Mouse (Mus musculus) lung, adult 2 months (tissue): ENCODE measurements around the gene Emd. TPM values are rescaled to one million over a fixed set of nuclear protein-coding genes. Genes with fewer than 3 reads are reported as not detected.

Experiments
- DNase-seq: peaks from one replicate; pipeline ENCODE4 v3.0.0; 2022
- H3K4me1 ChIP-seq: fragments of 200-500 bp; 2 replicates; pipeline ENCODE4 v1.6.1; 2011; ENCODE audit warnings: low read length; ENCODE audit not compliant: control insufficient read depth, insufficient read depth
- H3K4me3 ChIP-seq: fragments of 200-500 bp; replicated peaks from 2 replicates; pipeline ENCODE3; 2011; ENCODE audit warnings: low read depth, mild to moderate bottlenecking, control low read depth, low read length; ENCODE audit errors: extremely low read depth
- CTCF ChIP-seq: fragments of 200-500 bp; IDR thresholded peaks from 2 replicates; pipeline ENCODE4 v1.5.1; 2011; ENCODE audit warnings: mild to moderate bottlenecking, low read length, control low read depth; ENCODE audit not compliant: insufficient read depth
- POLR2A ChIP-seq: fragments of 200-500 bp; IDR thresholded peaks from 2 replicates; pipeline ENCODE4 v1.6.1; 2011; ENCODE audit warnings: low read depth, mild to moderate bottlenecking, control low read depth, low read length, borderline replicate concordance; ENCODE audit errors: extremely low read depth
- WGBS: fragments of 180-500 bp; shearing (Covaris S2); methylation state at CpG from one replicate; pipeline ENCODE4 v1.1.7; 2018; 5-methylcytosine and 5-hydroxymethylcytosine counted together
- polyA plus RNA-seq: library from polyadenylated mRNA; depleted of rRNA; stranded (reverse); fragments of >200 nt; gene quantifications from 2 replicates; pipeline ENCODE4 v1.2.3, GENCODE M21; 2012

Gene Emd
- polyA plus RNA-seq, 1 experiment, result 63.1 TPM

- DNase-seq, result peak; percentile 83
- no peak for TF ChIP-seq CTCF
- TF ChIP-seq POLR2A, result peak; percentile 99
- WGBS, result 26% methylated on average over 42 of the region's 42 CpGs
These were observed 15.8 kb downstream of the Emd start, which contains the start of gene Rpl10 for GRCm38 (mm10) chrX:74270062-74270901. Gene Rpl10, plus strand, starts transcription at chrX:74270812.

GRCm38 (mm10) chrX:74270902-74271551 is 16.5 kb downstream of the Emd start:
- no peaks in the 10 kb centered on the region; the same call in 1 of the 2 replicates for H3K4me1 ChIP-seq
- DNase-seq, result peak; percentile 43
- peak overlapping the region; percentile 82 for H3K4me3 ChIP-seq
- TF ChIP-seq POLR2A (peak; percentile 28; the same call in 1 of the 2 replicates), CTCF (no peak)
- 25% methylated on average over 27 of the region's 27 CpGs for WGBS

More at GRCm38 (mm10) chrX:74270062-74270901, 15.8 kb downstream of the Emd start, which contains the start of gene Rpl10:
- Histone ChIP-seq H3K4me3 (peak within 1 kb of the TSS; percentile 88), H3K4me1 (no peaks in the 10 kb centered on the region; the same call in 1 of the 2 replicates)

GRCm38 (mm10) chrX:74273422-74274322 is 19.2 kb downstream of the Emd start:
- TF ChIP-seq CTCF, result no peak
- no peak for TF ChIP-seq POLR2A

GRCm38 (mm10) chrX:74277916-74278315 is 23.4 kb downstream of the Emd start:
- TF ChIP-seq CTCF (no peak), POLR2A (no peak)
- 66% methylated on average over 8 of the region's 8 CpGs for WGBS

More at GRCm38 (mm10) chrX:74273422-74274322, 19.2 kb downstream of the Emd start:
- 37% methylated on average over 10 of the region's 10 CpGs for WGBS
- DNase-seq, result no peak
- H3K4me3 ChIP-seq, result no peak overlapping the region
- no peaks in the 10 kb centered on the region; the same call in 1 of the 2 replicates for H3K4me1 ChIP-seq

GRCm38 (mm10) chrX:74281041-74281731 is 26.7 kb downstream of the Emd start:
- Histone ChIP-seq H3K4me3 (peak overlapping the region; percentile 69), H3K4me1 (no peaks in the 10 kb centered on the region)
- TF ChIP-seq POLR2A (no peak), CTCF (no peak)
- DNase-seq, result no peak
- WGBS, result 23% methylated on average over 14 of the region's 14 CpGs

More at GRCm38 (mm10) chrX:74277916-74278315, 23.4 kb downstream of the Emd start:
- no peak for DNase-seq
- Histone ChIP-seq H3K4me1 (no peaks in the 10 kb centered on the region; the same call in 1 of the 2 replicates), H3K4me3 (no peak overlapping the region)

- peak; percentile 70 for DNase-seq
- H3K4me1 ChIP-seq, result no peaks in the 10 kb centered on the region
- H3K4me3 ChIP-seq, result peak within 1 kb of the TSS; percentile 97
- TF ChIP-seq CTCF, result no peak
- peak; percentile 53; the same call in 1 of the 2 replicates for TF ChIP-seq POLR2A
- WGBS, result 25% methylated on average over 16 of the region's 16 CpGs
These were observed 27.4 kb downstream of the Emd start, which contains the start of the genes Taz and Dnase1l1 for GRCm38 (mm10) chrX:74281732-74282394. Gene Taz, plus strand, starts transcription at chrX:74281912. Gene Dnase1l1, minus strand, starts transcription at chrX:74282337.

GRCm38 (mm10) chrX:74282395-74283091 is 28.1 kb downstream of the Emd start:
- TF ChIP-seq POLR2A, result peak; percentile 95; the same call in 1 of the 2 replicates
- TF ChIP-seq CTCF, result no peak
- peak; percentile 78 for DNase-seq
- 35% methylated on average over 39 of the region's 39 CpGs for WGBS
- Histone ChIP-seq H3K4me1 (no peaks in the 10 kb centered on the region), H3K4me3 (peak overlapping the region; percentile 97)

GRCm38 (mm10) chrX:74283092-74283437 is 28.6 kb downstream of the Emd start:
- Histone ChIP-seq H3K4me1 (no peaks in the 10 kb centered on the region), H3K4me3 (peak overlapping the region; percentile 97)
- 52% methylated on average over 5 of the region's 5 CpGs for WGBS
- no peak for DNase-seq
- TF ChIP-seq POLR2A (no peak), CTCF (no peak)
